Mouse (Mus musculus) lung, embryonic 16.5 days (tissue): Measurements from ENCODE around the gene Zfp704. TPM values are rescaled to one million over a fixed set of nuclear protein-coding genes. Genes with fewer than 3 reads are reported as not detected.

Source experiments
- ATAC-seq: fragments of 200-750 bp; cut with Nextera tagmentation; 2 replicates; pipeline ENCODE4 v1.8.0; 2017; ENCODE audit warnings: low read depth, mild to moderate bottlenecking, moderate library complexity
- H3K27ac ChIP-seq: fragments of 300-500 bp; sonication (generic); 2 replicates; pipeline ENCODE4 v1.5.1; 2014; ENCODE audit warnings: mild to moderate bottlenecking, control low read depth, low read length
- H3K27me3 ChIP-seq: fragments of 300-500 bp; sonication (generic); 2 replicates; pipeline ENCODE4 v1.6.1; 2014; ENCODE audit warnings: low read depth, low read length, mixed read lengths; ENCODE audit not compliant: control insufficient read depth, insufficient read depth
- H3K36me3 ChIP-seq: fragments of 300-500 bp; sonication (generic); 2 replicates; pipeline ENCODE4 v1.6.1; 2014; ENCODE audit warnings: low read length; ENCODE audit not compliant: control insufficient read depth, insufficient read depth
- H3K4me1 ChIP-seq: fragments of 300-500 bp; sonication (generic); replicated peaks from 2 replicates; pipeline ENCODE4 v1.6.1; 2014; ENCODE audit warnings: low read length, mixed read lengths; ENCODE audit not compliant: control insufficient read depth, insufficient read depth
- H3K4me2 ChIP-seq: fragments of 300-500 bp; sonication (generic); 2 replicates; pipeline ENCODE4 v1.6.1; 2014; ENCODE audit warnings: low read depth, low read length, control low read depth
- H3K4me3 ChIP-seq: fragments of 300-500 bp; sonication (generic); 2 replicates; pipeline ENCODE4 v1.5.1; 2014; ENCODE audit warnings: mild to moderate bottlenecking, low read length, control low read depth
- H3K9ac ChIP-seq: fragments of 300-500 bp; sonication (generic); 2 replicates; pipeline ENCODE4 v1.6.1; 2014; ENCODE audit warnings: low read length, control low read depth
- H3K9me3 ChIP-seq: fragments of 300-500 bp; sonication (generic); 2 replicates; pipeline ENCODE4 v1.6.1; 2016; ENCODE audit warnings: low read length; ENCODE audit not compliant: control insufficient read depth
- WGBS: fragments of 180-500 bp; shearing (Covaris S2); extraction: QIAGEN DNeasy Blood & Tissue Kit; methylation state at CpG from one replicate; pipeline ENCODE4 v1.1.7; 2014; 5-methylcytosine and 5-hydroxymethylcytosine counted together
- polyA plus RNA-seq: library from polyadenylated mRNA; unstranded; fragments of >200 nt; fragmentation: Nextera tagmentation; extraction: Ambion mirVana; gene quantifications from 2 replicates; pipeline ENCODE4 v1.2.1, GENCODE M21; 2015

Zfp704 gene
- 8.9 and 9.0 TPM in 2 replicates for polyA plus RNA-seq

DNA sequence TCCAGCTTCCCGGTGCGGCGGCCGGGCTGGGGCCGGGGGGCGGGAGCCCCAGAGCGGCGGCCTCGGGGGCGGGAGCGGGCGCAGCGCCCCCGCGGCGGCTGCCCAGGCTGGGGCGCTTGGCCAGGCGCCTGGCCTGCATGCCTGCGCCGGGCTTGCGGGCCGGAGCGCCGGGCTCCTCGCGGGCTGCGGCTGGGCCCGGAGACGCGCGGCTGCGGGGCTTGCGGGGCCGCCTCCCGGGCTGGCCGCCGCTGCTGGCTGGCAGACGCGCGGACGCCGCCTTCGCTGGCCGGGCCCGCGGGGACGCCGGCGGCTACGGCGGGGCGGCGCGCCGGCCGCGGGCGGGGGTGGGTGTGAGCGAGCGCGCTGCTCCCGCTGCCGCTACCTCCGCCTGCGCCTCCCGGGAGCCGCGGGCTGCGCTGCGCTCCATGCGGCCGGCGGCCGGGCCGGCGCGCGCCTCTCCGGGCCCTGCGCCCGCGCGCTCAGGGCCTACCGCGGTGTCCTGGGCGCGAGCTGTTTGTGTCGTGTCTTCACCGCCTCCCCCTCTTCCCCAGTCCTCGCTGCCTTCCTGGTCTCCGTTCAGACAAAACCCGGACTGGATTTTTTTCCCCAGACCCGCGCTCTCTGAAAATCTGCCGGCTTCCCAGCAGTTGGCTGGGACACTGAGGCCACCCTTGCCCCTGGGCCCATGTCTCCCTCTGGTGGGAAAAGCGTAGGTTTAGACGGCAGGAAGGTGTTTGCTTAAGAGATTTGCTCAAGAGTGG lies at the start of gene Zfp704:
Gene Zfp704 (minus strand): TSS at position 505 of the 761 bp plus-strand sequence.
- peak within 1 kb of the TSS; percentile 96 for H3K4me2 ChIP-seq
- H3K4me1 ChIP-seq, result peaks cover 30% of the 10 kb centered on the region
- H3K27me3 ChIP-seq, result no peaks in the 10 kb centered on the region
- H3K4me3 ChIP-seq, result peak within 1 kb of the TSS; percentile 92
- H3K9ac ChIP-seq, result peak within 1 kb of the TSS; percentile 92
- WGBS, result 0% methylated on average over 48 of the region's 97 CpGs
- H3K27ac ChIP-seq, result peak within 1 kb of the TSS; percentile 91
- no peaks in the 10 kb centered on the region for H3K36me3 ChIP-seq
- H3K9me3 ChIP-seq, result no peaks in the 10 kb centered on the region
- ATAC-seq, result peak; percentile 93

DNA sequence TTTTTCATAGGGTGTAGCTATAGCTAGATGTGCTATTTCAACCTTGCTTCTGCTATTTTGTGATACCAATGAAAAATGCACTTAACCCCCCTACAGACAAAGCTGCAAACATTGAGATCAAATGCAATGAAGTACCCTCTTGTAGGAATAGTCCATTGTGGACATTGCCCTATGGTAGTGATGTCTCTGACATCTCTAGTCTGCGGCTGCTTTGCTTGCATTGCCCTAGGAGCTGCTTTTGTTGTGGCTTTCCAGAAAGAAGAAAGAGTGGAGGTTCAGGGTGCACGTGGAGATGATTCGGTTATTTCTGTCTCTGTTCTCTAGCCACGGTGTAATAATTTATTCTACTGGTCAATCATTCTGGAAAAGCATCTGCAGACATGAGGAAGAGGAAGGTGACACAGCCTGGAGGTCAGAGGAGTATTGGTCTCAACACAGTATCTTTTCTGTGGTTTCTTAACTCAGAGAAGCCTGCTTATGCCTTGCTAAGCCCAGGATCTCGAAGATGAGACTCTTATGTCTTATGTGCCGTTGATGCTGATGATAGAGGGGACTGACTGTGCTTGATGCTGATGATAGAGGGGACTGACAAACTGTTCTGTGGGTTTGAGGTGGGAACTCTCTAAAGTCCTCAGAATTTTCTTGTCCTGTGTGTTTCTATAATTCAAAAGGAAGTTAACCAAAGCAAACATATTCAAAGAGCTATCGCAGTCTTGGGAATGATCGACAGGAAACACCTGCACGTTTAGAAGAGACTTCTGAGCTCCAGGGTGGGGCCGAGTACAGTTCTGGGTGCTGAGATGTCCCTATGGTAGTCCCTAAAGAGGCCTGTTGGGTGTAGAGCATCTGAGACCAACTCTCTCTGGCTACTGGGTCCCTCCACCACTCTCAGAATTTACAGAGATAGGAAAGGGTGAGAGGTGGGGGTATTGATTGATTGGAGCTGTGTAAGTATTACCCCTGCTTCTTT lies 23.4 kb upstream of the Zfp704 start:
- H3K9me3 ChIP-seq, result no peaks in the 10 kb centered on the region
- no peak overlapping the region for H3K9ac ChIP-seq
- H3K36me3 ChIP-seq, result no peaks in the 10 kb centered on the region
- 71% methylated on average over 10 of the region's 10 CpGs for WGBS
- ATAC-seq, result no peak
- H3K4me1 ChIP-seq, result 0 out of 2 replicates have a peak, but pooled peaks cover 2% of the 10 kb centered on the region
- no peak overlapping the region for H3K27ac ChIP-seq
- no peaks in the 10 kb centered on the region for H3K27me3 ChIP-seq
- H3K4me2 ChIP-seq, result no peak overlapping the region
- H3K4me3 ChIP-seq, result no peak overlapping the region

GRCm38 (mm10) chr3:9629951-9630350 lies 20.1 kb upstream of the Zfp704 start:
- whole genome bisulfite sequencing, result 10% methylated on average over 17 of the region's 17 CpGs
- Histone ChIP-seq H3K4me3 (peak overlapping the region; percentile 23), H3K9me3 (no peaks in the 10 kb centered on the region), H3K9ac (peak overlapping the region; percentile 32; the same call in 1 of the 2 replicates), H3K27me3 (no peaks in the 10 kb centered on the region), H3K27ac (no peak overlapping the region), H3K4me1 (0 out of 2 replicates have a peak, but pooled peaks cover 2% of the 10 kb centered on the region), H3K36me3 (no peaks in the 10 kb centered on the region), H3K4me2 (peak overlapping the region; percentile 53)
- 0 out of 2 replicates have a peak, but pooled peaks have one; percentile 31 for ATAC-seq

DNA sequence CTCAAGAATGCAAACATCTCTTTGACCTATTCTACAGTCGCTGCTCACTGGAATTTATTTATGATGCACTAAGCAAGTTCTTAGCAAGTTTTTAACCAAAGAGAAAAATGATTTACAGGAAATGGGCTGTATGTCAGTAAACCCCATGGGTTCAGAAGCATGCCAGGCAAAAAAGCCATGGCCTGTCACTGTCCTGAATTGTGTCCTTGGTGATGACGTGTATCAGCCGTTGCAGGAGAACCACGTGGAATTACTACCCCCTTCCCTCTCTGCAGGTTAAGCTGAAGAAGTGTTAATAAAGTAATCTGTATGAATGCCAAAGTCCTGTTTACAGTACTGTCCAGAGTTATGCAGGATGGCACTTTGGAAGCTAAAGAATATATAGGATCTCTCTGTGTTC lies 18.2 kb upstream of the Zfp704 start:
- Histone ChIP-seq H3K4me3 (no peak overlapping the region), H3K27ac (no peak overlapping the region), H3K4me1 (0 out of 2 replicates have a peak, but pooled peaks cover 2% of the 10 kb centered on the region), H3K27me3 (no peaks in the 10 kb centered on the region), H3K36me3 (no peaks in the 10 kb centered on the region), H3K9ac (no peak overlapping the region), H3K9me3 (peaks cover 1% of the 10 kb centered on the region; the same call in 1 of the 2 replicates), H3K4me2 (no peak overlapping the region)
- no peak for ATAC-seq
- WGBS, result 35% methylated on average over 4 of the region's 4 CpGs

DNA sequence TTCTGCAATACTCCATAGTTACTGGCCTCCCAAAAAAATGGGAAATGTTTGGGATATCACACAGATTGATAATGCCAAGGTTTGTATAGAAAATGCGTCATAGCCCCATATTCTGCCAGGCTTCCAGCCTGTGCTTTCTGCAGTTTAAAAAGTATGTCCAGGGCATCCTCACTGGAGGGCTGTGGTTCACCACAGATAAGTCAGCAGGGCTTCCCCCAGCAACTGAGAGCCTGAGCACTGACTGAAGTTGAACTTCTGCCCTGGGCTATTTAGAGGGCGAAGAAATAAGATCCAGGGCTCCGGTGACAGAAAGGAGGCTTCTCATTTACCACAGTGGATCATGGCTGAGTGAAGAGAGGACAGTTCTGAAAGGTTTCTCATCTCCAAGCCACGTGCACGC lies 16.3 kb upstream of the Zfp704 start:
- peaks cover 2% of the 10 kb centered on the region; the same call in 1 of the 2 replicates for H3K9me3 ChIP-seq
- ATAC-seq, result no peak
- H3K4me3 ChIP-seq, result no peak overlapping the region
- H3K4me2 ChIP-seq, result no peak overlapping the region
- H3K27me3 ChIP-seq, result no peaks in the 10 kb centered on the region
- no peaks in the 10 kb centered on the region for H3K36me3 ChIP-seq
- no peak overlapping the region for H3K27ac ChIP-seq
- no peak overlapping the region for H3K9ac ChIP-seq
- 0 out of 2 replicates have a peak, but pooled peaks cover 2% of the 10 kb centered on the region for H3K4me1 ChIP-seq
- WGBS, result 67% methylated on average over 5 of the region's 5 CpGs

DNA sequence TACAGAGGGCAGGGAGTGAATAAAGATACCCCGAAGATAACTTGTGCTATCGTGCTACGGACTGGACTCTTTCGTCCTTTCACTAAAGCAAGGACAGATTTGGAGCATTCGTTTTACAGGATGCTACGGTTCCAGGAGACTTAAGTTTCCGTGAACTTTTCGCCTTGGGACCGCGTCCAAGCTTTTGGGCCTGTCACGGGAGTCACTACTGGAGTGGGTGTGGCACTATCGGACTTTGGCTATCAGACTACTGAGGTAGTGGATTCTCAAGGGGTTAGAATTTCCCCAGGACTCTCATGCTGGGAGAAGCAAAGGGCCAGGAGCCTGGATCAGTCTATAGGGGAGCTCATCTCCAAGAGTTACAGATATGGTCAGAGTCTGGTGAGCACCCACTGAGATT lies 10.7 kb upstream of the Zfp704 start:
- H3K9me3 ChIP-seq, result peaks cover 2% of the 10 kb centered on the region; the same call in 1 of the 2 replicates
- H3K27me3 ChIP-seq, result no peaks in the 10 kb centered on the region
- no peak overlapping the region for H3K27ac ChIP-seq
- H3K4me2 ChIP-seq, result no peak overlapping the region
- no peak for ATAC-seq
- no peak overlapping the region for H3K4me3 ChIP-seq
- H3K9ac ChIP-seq, result no peak overlapping the region
- 82% methylated on average over 12 of the region's 12 CpGs for WGBS
- H3K4me1 ChIP-seq, result no peaks in the 10 kb centered on the region
- H3K36me3 ChIP-seq, result no peaks in the 10 kb centered on the region

- H3K4me2 ChIP-seq, result no peak overlapping the region
- H3K9ac ChIP-seq, result no peak overlapping the region
- no peak overlapping the region for H3K4me3 ChIP-seq
- no peaks in the 10 kb centered on the region for H3K4me1 ChIP-seq
- no peaks in the 10 kb centered on the region for H3K27me3 ChIP-seq
- H3K36me3 ChIP-seq, result no peaks in the 10 kb centered on the region
- no peak for ATAC-seq
- H3K27ac ChIP-seq, result no peak overlapping the region
- WGBS, result 63% methylated on average over 6 of the region's 6 CpGs
- H3K9me3 ChIP-seq, result peaks cover 2% of the 10 kb centered on the region; the same call in 1 of the 2 replicates
Observed at GRCm38 (mm10) chr3:9619562-9620275, 9.8 kb upstream of the Zfp704 start.

- H3K4me1 ChIP-seq, result no peaks in the 10 kb centered on the region
- no peaks in the 10 kb centered on the region for H3K36me3 ChIP-seq
- 61% methylated on average over 9 of the region's 9 CpGs for WGBS
- no peaks in the 10 kb centered on the region for H3K9me3 ChIP-seq
- H3K4me3 ChIP-seq, result no peak overlapping the region
- H3K27me3 ChIP-seq, result no peaks in the 10 kb centered on the region
- no peak overlapping the region for H3K9ac ChIP-seq
- no peak overlapping the region for H3K4me2 ChIP-seq
- H3K27ac ChIP-seq, result no peak overlapping the region
- no peak for ATAC-seq
Observed at GRCm38 (mm10) chr3:9617101-9617500, 7.2 kb upstream of the Zfp704 start.
